19 mouse cellular contexts compared by ENCODE assay signal in genomic region chr14:101964956-101965355, GRCm38 (mm10).
"Had no signal": no experiment of that assay in that cellular context is flagged by ENCODE, and none has a peak within 500 bp of the region (broad histone marks: within the 10 kb centered on the region; RNA-seq: fewer than 3 reads in every experiment).

No protein-coding gene starts in this region.

- H3K4me2 ChIP-seq: limb, embryonic 13.5 days; liver, embryonic 12.5 days; liver, embryonic 15.5 days; lung, embryonic 15.5 days; stomach, embryonic 15.5 days had no signal

- H3K36me3 ChIP-seq: limb, embryonic 13.5 days; liver, embryonic 12.5 days; liver, embryonic 15.5 days; lung, embryonic 15.5 days; midbrain, embryonic 10.5 days; stomach, embryonic 15.5 days had no signal

- H3K27me3 ChIP-seq: limb, embryonic 13.5 days; liver, embryonic 12.5 days; liver, embryonic 15.5 days; lung, embryonic 15.5 days; megakaryocyte, embryonic 14.5 days; stomach, embryonic 15.5 days had no signal

- ATAC-seq: liver, embryonic 12.5 days had no signal

- H3K4me1 ChIP-seq: limb, embryonic 13.5 days; liver, embryonic 12.5 days; liver, embryonic 15.5 days; lung, embryonic 15.5 days; megakaryocyte, embryonic 14.5 days; midbrain, embryonic 10.5 days; stomach, embryonic 15.5 days had no signal

- H3K9me3 ChIP-seq: liver, embryonic 12.5 days; liver, embryonic 15.5 days; lung, embryonic 15.5 days; midbrain, embryonic 10.5 days; stomach, embryonic 15.5 days had no signal

- H3K27ac ChIP-seq: limb, embryonic 13.5 days; liver, embryonic 12.5 days; liver, embryonic 15.5 days; lung, embryonic 15.5 days; midbrain, embryonic 10.5 days; stomach, embryonic 15.5 days had no signal

- DNase-seq: kidney, adult 18-20 months; kidney, adult 9 months; kidney, postnatal 14 days; kidney, postnatal 4 days; left cerebral cortex, postnatal 4 days; liver; lung, adult 18-20 months; lung, postnatal 10 days; lung, postnatal 36 days; right cerebral cortex, postnatal 25 days; spleen, adult 18-20 months; thymus, postnatal 25 days had no signal

- H3K4me3 ChIP-seq: limb, embryonic 13.5 days; liver, embryonic 12.5 days; liver, embryonic 15.5 days; lung, embryonic 15.5 days; megakaryocyte, embryonic 14.5 days; midbrain, embryonic 10.5 days; stomach, embryonic 15.5 days had no signal

- H3K9ac ChIP-seq: limb, embryonic 13.5 days; liver, embryonic 12.5 days; liver, embryonic 15.5 days; lung, embryonic 15.5 days; stomach, embryonic 15.5 days had no signal
